Mouse (Mus musculus): ENCODE measurements around the gene Cxcl2. TPM values are rescaled to one million over a fixed set of nuclear protein-coding genes. Genes with fewer than 3 reads are reported as not detected.
A peak's percentile ranks its signal among the peaks of the same experiment; 100 is the strongest.

Cxcl2 gene
- polyA plus RNA-seq, 1 experiment from 2014 or later: not detected

DNA sequence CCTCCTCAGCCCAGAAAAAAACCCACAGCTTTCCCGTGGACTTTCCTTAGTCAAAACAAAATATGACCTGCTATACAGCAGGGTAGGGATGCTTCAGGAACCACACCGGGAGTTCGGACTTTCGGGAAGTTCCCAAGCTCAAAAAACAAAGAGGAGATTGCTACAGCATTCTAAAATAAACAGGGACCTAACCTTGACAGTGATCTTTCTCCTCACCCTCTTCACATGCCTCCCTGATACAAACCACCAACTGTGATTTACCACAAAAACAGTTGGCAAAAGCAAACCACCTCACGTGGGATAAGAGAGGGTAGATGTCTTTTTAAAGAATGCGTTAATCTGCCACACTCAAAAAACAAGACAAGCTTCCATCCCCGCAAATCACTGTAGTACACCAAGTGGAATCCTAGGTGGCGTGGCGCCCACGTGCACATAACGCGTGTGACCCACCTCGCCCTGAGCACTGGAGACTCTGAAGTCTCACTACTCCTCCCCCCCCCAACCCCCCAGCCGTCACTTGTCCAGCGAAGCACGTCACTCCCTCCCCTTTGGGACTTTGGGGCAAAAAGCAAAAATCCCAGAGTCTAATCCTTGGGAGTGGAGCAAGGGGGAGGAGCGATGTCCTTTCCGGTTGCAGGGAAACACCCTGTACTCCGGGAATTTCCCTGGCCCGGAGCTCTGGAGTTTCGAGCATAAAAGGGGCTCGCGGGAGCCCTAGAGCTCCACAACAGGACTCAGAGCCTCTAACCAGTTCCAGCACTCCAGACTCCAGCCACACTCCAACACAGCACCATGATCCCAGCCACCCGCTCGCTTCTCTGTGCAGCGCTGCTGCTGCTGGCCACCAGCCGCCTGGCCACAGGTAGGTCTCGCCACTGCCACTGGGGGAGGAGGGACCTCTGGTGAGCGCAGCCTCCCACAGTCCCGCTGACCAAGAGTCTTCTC, 12.9 kb upstream of the Cxcl2 start, which contains the start of gene Cxcl1:
Gene Cxcl1 (plus strand): TSS at position 723 of the 945 bp plus-strand sequence.
- Histone ChIP-seq H3K9me3 (ENCODE audit: control insufficient read depth, low read length) (no peaks in the 10 kb centered on the region), H3K9ac (replicated peaks; ENCODE audit: low read depth, low read length) (peak within 1 kb of the TSS; percentile 54), H3K4me3 (ENCODE audit: low read depth, low read length) (peak within 1 kb of the TSS; percentile 37), H3K27me3 (ENCODE audit: control insufficient read depth, insufficient read depth, low read length) (no peaks in the 10 kb centered on the region), H3K36me3 (ENCODE audit: control insufficient read depth, insufficient read depth, low read length) (no peaks in the 10 kb centered on the region), H3K4me2 (ENCODE audit: low read depth, low read length) (peak within 1 kb of the TSS; percentile 71), H3K4me1 (ENCODE audit: control insufficient read depth, insufficient read depth, low read length) (no peaks in the 10 kb centered on the region), H3K27ac (ENCODE audit: low read depth, low read length) (no peak within 1 kb of the TSS)
- peak; percentile 92 for ATAC-seq (ENCODE audit: low read depth)
- 8% methylated on average over 30 of the region's 30 CpGs for WGBS

DNA sequence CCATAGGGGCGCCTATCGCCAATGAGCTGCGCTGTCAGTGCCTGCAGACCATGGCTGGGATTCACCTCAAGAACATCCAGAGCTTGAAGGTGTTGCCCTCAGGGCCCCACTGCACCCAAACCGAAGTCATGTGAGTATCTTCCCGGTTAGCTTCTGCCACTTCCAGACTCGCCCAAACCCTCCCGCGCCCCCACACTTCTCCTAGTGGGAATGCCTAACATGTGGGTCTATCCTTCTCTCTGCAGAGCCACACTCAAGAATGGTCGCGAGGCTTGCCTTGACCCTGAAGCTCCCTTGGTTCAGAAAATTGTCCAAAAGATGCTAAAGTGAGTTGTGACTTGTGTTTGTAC, 12.2 kb upstream of the Cxcl2 start:
- Histone ChIP-seq H3K27ac (ENCODE audit: low read depth, low read length) (no peak overlapping the region), H3K4me3 (ENCODE audit: low read depth, low read length) (peak overlapping the region; percentile 37), H3K9ac (replicated peaks; ENCODE audit: low read depth, low read length) (peak overlapping the region; percentile 54), H3K27me3 (ENCODE audit: control insufficient read depth, insufficient read depth, low read length) (no peaks in the 10 kb centered on the region), H3K36me3 (ENCODE audit: control insufficient read depth, insufficient read depth, low read length) (no peaks in the 10 kb centered on the region), H3K9me3 (ENCODE audit: control insufficient read depth, low read length) (no peaks in the 10 kb centered on the region), H3K4me2 (ENCODE audit: low read depth, low read length) (peak overlapping the region; percentile 71), H3K4me1 (ENCODE audit: control insufficient read depth, insufficient read depth, low read length) (no peaks in the 10 kb centered on the region)
- WGBS: 29% methylated on average over 10 of the region's 10 CpGs
- no peak for ATAC-seq (ENCODE audit: low read depth)

DNA sequence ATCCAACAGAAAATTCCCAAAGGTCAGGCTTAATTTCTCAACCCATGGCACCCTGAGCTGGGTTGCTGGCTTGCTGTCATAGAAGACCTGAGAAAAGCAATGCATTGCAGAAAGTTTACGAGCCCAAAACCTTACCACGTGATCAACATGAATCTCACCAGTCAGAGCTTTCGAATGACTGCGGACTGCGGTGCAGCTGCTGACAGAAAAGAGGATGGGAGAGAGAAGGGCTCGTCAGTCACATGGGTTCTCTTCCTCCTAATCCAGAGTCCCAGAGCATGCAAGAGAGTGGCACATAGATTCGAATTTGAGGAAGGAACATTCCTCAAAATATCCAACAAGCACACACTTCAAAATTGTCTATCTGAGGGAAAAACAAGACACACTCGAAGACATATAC, 9.4 kb upstream of the Cxcl2 start:
- no peak overlapping the region for H3K27ac ChIP-seq (ENCODE audit: low read depth, low read length)
- H3K4me1 ChIP-seq (ENCODE audit: control insufficient read depth, insufficient read depth, low read length): no peaks in the 10 kb centered on the region
- ATAC-seq (ENCODE audit: low read depth): no peak
- no peaks in the 10 kb centered on the region for H3K36me3 ChIP-seq (ENCODE audit: control insufficient read depth, insufficient read depth, low read length)
- H3K4me3 ChIP-seq (ENCODE audit: low read depth, low read length): no peak overlapping the region
- H3K9me3 ChIP-seq (ENCODE audit: control insufficient read depth, low read length): no peaks in the 10 kb centered on the region
- no peaks in the 10 kb centered on the region for H3K27me3 ChIP-seq (ENCODE audit: control insufficient read depth, insufficient read depth, low read length)
- WGBS: 72% methylated on average over 8 of the region's 8 CpGs
- no peak overlapping the region for H3K9ac ChIP-seq (replicated peaks; ENCODE audit: low read depth, low read length)
- no peak overlapping the region for H3K4me2 ChIP-seq (ENCODE audit: low read depth, low read length)

DNA sequence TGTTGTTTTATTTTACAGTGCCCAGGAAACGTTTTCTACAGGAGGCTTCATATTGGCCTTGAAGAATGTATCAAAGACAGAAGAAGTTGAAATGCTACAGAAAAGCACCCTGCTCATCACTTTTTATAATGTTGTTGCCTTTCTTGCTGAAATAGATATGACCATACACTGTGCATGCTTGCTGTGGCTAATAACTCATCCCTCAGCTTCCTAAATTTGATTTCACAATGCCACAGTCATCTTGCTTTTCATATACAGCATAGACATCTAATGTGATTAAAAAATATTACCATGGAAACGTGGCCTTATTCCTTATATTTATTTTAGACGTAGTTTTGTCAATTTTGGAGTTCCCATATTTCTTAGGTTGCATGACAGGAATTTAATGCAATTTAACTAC, 6.2 kb upstream of the Cxcl2 start:
- Histone ChIP-seq H3K4me1 (ENCODE audit: control insufficient read depth, insufficient read depth, low read length) (no peaks in the 10 kb centered on the region), H3K9me3 (ENCODE audit: control insufficient read depth, low read length) (no peaks in the 10 kb centered on the region), H3K4me2 (ENCODE audit: low read depth, low read length) (no peak overlapping the region), H3K4me3 (ENCODE audit: low read depth, low read length) (no peak overlapping the region), H3K27ac (ENCODE audit: low read depth, low read length) (no peak overlapping the region), H3K27me3 (ENCODE audit: control insufficient read depth, insufficient read depth, low read length) (no peaks in the 10 kb centered on the region), H3K9ac (replicated peaks; ENCODE audit: low read depth, low read length) (no peak overlapping the region), H3K36me3 (ENCODE audit: control insufficient read depth, insufficient read depth, low read length) (no peaks in the 10 kb centered on the region)
- 74% methylated on average over 3 of the region's 3 CpGs for WGBS
- no peak for ATAC-seq (ENCODE audit: low read depth)

GRCm38 (mm10) chr5:90899308-90899707, 4.4 kb upstream of the Cxcl2 start:
- H3K27ac ChIP-seq (ENCODE audit: low read depth, low read length): no peak overlapping the region
- ATAC-seq (ENCODE audit: low read depth): no peak
- no peak overlapping the region for H3K4me2 ChIP-seq (ENCODE audit: low read depth, low read length)
- H3K4me3 ChIP-seq (ENCODE audit: low read depth, low read length): no peak overlapping the region
- no peaks in the 10 kb centered on the region for H3K27me3 ChIP-seq (ENCODE audit: control insufficient read depth, insufficient read depth, low read length)
- no peaks in the 10 kb centered on the region for H3K36me3 ChIP-seq (ENCODE audit: control insufficient read depth, insufficient read depth, low read length)
- H3K4me1 ChIP-seq (ENCODE audit: control insufficient read depth, insufficient read depth, low read length): 0 out of 2 replicates have a peak, but pooled peaks cover 3% of the 10 kb centered on the region
- H3K9ac ChIP-seq (replicated peaks; ENCODE audit: low read depth, low read length): no peak overlapping the region
- H3K9me3 ChIP-seq (ENCODE audit: control insufficient read depth, low read length): no peaks in the 10 kb centered on the region
- WGBS: 83% methylated on average over 5 of the region's 5 CpGs

- no peaks in the 10 kb centered on the region for H3K9me3 ChIP-seq (ENCODE audit: control insufficient read depth, low read length)
- no peak overlapping the region for H3K9ac ChIP-seq (replicated peaks; ENCODE audit: low read depth, low read length)
- no peaks in the 10 kb centered on the region for H3K36me3 ChIP-seq (ENCODE audit: control insufficient read depth, insufficient read depth, low read length)
- no peak overlapping the region for H3K4me3 ChIP-seq (ENCODE audit: low read depth, low read length)
- no peaks in the 10 kb centered on the region for H3K27me3 ChIP-seq (ENCODE audit: control insufficient read depth, insufficient read depth, low read length)
- ATAC-seq (ENCODE audit: low read depth): no peak
- H3K4me1 ChIP-seq (ENCODE audit: control insufficient read depth, insufficient read depth, low read length): 0 out of 2 replicates have a peak, but pooled peaks cover 3% of the 10 kb centered on the region
- H3K4me2 ChIP-seq (ENCODE audit: low read depth, low read length): no peak overlapping the region
- no peak overlapping the region for H3K27ac ChIP-seq (ENCODE audit: low read depth, low read length)
- 56% methylated on average over 7 of the region's 7 CpGs for WGBS
Measured at GRCm38 (mm10) chr5:90900147-90900546, 3.5 kb upstream of the Cxcl2 start.

DNA sequence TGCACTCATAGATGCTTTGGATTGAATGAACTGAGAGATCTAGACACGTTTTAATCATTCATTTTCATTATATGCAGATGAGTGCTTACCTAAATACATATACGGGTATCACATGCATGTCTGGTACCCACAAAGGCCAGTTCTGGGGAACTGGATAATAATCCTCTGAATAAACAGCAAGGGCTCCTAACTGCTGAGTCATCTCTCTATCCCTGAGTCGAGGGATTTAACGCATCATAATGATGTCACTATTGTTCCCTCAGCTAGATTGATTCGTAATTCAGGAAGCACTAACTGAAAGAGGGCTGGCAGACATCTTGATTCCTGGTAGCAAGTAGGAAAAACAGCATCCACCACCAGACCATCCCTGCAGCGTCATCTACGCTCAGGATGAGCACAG, 3.0 kb upstream of the Cxcl2 start:
- Histone ChIP-seq H3K4me1 (ENCODE audit: control insufficient read depth, insufficient read depth, low read length) (0 out of 2 replicates have a peak, but pooled peaks cover 3% of the 10 kb centered on the region), H3K4me3 (ENCODE audit: low read depth, low read length) (no peak overlapping the region), H3K27ac (ENCODE audit: low read depth, low read length) (no peak overlapping the region), H3K9ac (replicated peaks; ENCODE audit: low read depth, low read length) (no peak overlapping the region), H3K9me3 (ENCODE audit: control insufficient read depth, low read length) (no peaks in the 10 kb centered on the region), H3K4me2 (ENCODE audit: low read depth, low read length) (no peak overlapping the region), H3K36me3 (ENCODE audit: control insufficient read depth, insufficient read depth, low read length) (no peaks in the 10 kb centered on the region), H3K27me3 (ENCODE audit: control insufficient read depth, insufficient read depth, low read length) (no peaks in the 10 kb centered on the region)
- ATAC-seq (ENCODE audit: low read depth): no peak
- WGBS: 72% methylated on average over 7 of the region's 7 CpGs

- Histone ChIP-seq H3K9ac (replicated peaks; ENCODE audit: low read depth, low read length) (no peak overlapping the region), H3K36me3 (ENCODE audit: control insufficient read depth, insufficient read depth, low read length) (no peaks in the 10 kb centered on the region), H3K4me3 (ENCODE audit: low read depth, low read length) (peak overlapping the region; percentile 18; the same call in 1 of the 2 replicates), H3K27me3 (ENCODE audit: control insufficient read depth, insufficient read depth, low read length) (no peaks in the 10 kb centered on the region), H3K4me1 (ENCODE audit: control insufficient read depth, insufficient read depth, low read length) (0 out of 2 replicates have a peak, but pooled peaks cover 3% of the 10 kb centered on the region), H3K4me2 (ENCODE audit: low read depth, low read length) (peak overlapping the region; percentile 54), H3K27ac (ENCODE audit: low read depth, low read length) (no peak overlapping the region), H3K9me3 (ENCODE audit: control insufficient read depth, low read length) (no peaks in the 10 kb centered on the region)
- WGBS: 18% methylated on average over 10 of the region's 10 CpGs
- ATAC-seq (ENCODE audit: low read depth): peak; percentile 79; the same call in 1 of the 2 replicates
Measured at GRCm38 (mm10) chr5:90902380-90903260, 1.1 kb upstream of the Cxcl2 start.
